Mouse (Mus musculus) embryonic facial prominence, embryonic 10.5 days (tissue): ENCODE measurements around the gene Pmpcb. TPM values are rescaled to one million over a fixed set of nuclear protein-coding genes. Genes with fewer than 3 reads are reported as not detected.
"Not testable (repeated sequence)": the region's sequence is repeated elsewhere in the genome, so short reads cannot be mapped to it uniquely, and the experiment has no call there.

Source experiments
- DNase-seq: peaks from one replicate; pipeline ENCODE4 v3.0.0-alpha.2; 2017; ENCODE audit warnings: low spot score
- H3K27ac ChIP-seq: fragments of 300-500 bp; sonication (generic); replicated peaks from 2 replicates; pipeline ENCODE4 v1.5.1; 2016; ENCODE audit warnings: mild to moderate bottlenecking
- H3K27me3 ChIP-seq: fragments of 300-500 bp; sonication (generic); replicated peaks from 2 replicates; pipeline ENCODE4 v1.6.1; 2016; ENCODE audit warnings: low read depth, mild to moderate bottlenecking; ENCODE audit not compliant: poor library complexity, severe bottlenecking
- H3K36me3 ChIP-seq: fragments of 300-500 bp; sonication (generic); replicated peaks from 2 replicates; pipeline ENCODE4 v1.6.1; 2016; ENCODE audit warnings: mild to moderate bottlenecking, moderate library complexity
- H3K4me1 ChIP-seq: fragments of 300-500 bp; sonication (generic); 2 replicates; pipeline ENCODE4 v1.6.1; 2016
- H3K4me3 ChIP-seq: fragments of 300-500 bp; sonication (generic); 2 replicates; pipeline ENCODE4 v1.5.1; 2016; ENCODE audit warnings: mild to moderate bottlenecking, moderate library complexity
- H3K9me3 ChIP-seq: fragments of 300-500 bp; sonication (generic); 2 replicates; pipeline ENCODE4 v1.6.1; 2016; ENCODE audit warnings: mild to moderate bottlenecking
- WGBS: fragments of 180-500 bp; shearing (Covaris S2); methylation state at CpG from one replicate; pipeline ENCODE4 v1.1.7; 2016; 5-methylcytosine and 5-hydroxymethylcytosine counted together
- polyA plus RNA-seq: library from polyadenylated mRNA; unstranded; fragments of >200 nt; fragmentation: Nextera tagmentation; extraction: Ambion mirVana; gene quantifications from 2 replicates; pipeline ENCODE4 v1.2.1, GENCODE M21; 2016

Pmpcb gene
- 78.0 and 84.7 TPM in 2 replicates for polyA plus RNA-seq

- under 1% methylated on average over 42 of the region's 42 CpGs for WGBS
- Histone ChIP-seq H3K27ac (peak within 1 kb of the TSS; percentile 97), H3K9me3 (no peaks in the 10 kb centered on the region), H3K4me3 (peak within 1 kb of the TSS; percentile 96), H3K27me3 (no peaks in the 10 kb centered on the region), H3K4me1 (peaks cover 22% of the 10 kb centered on the region), H3K36me3 (peaks cover 37% of the 10 kb centered on the region)
- peak; percentile 88 for DNase-seq
Measured at GRCm38 (mm10) chr5:21736956-21737585, at the start of gene Pmpcb. TSS of gene Pmpcb (plus strand) at chr5:21737141.

- Histone ChIP-seq H3K4me1 (no peaks in the 10 kb centered on the region), H3K4me3 (no peak overlapping the region), H3K27ac (no peak overlapping the region), H3K36me3 (peaks cover 10% of the 10 kb centered on the region; the same call in 1 of the 2 replicates), H3K9me3 (no peaks in the 10 kb centered on the region), H3K27me3 (no peaks in the 10 kb centered on the region)
- 91% methylated on average over 5 of the region's 5 CpGs for WGBS
- DNase-seq, result no peak
Measured at GRCm38 (mm10) chr5:21692230-21692629, 44.7 kb upstream of the Pmpcb start.

GRCm38 (mm10) chr5:21693372-21693870, 43.5 kb upstream of the Pmpcb start:
- 83% methylated on average over 3 of the region's 3 CpGs for WGBS
- DNase-seq, result no peak
- no peak overlapping the region for H3K27ac ChIP-seq
- no peaks in the 10 kb centered on the region for H3K9me3 ChIP-seq
- no peaks in the 10 kb centered on the region for H3K27me3 ChIP-seq
- H3K36me3 ChIP-seq, result peaks cover 10% of the 10 kb centered on the region; the same call in 1 of the 2 replicates
- no peak overlapping the region for H3K4me3 ChIP-seq
- H3K4me1 ChIP-seq, result no peaks in the 10 kb centered on the region

- Histone ChIP-seq H3K4me1 (no peaks in the 10 kb centered on the region), H3K36me3 (no peaks in the 10 kb centered on the region), H3K27me3 (no peaks in the 10 kb centered on the region), H3K4me3 (no peak overlapping the region), H3K27ac (no peak overlapping the region), H3K9me3 (no peaks in the 10 kb centered on the region)
- no peak for DNase-seq
- 89% methylated on average over 3 of the region's 3 CpGs for WGBS
Measured at GRCm38 (mm10) chr5:21694854-21695490, 42.0 kb upstream of the Pmpcb start.

GRCm38 (mm10) chr5:21699555-21699954, 37.4 kb upstream of the Pmpcb start:
- 90% methylated on average over 3 of the region's 3 CpGs for WGBS
- not testable (repeated sequence) for H3K4me1 ChIP-seq, H3K9me3 ChIP-seq, H3K27me3 ChIP-seq, H3K36me3 ChIP-seq, H3K4me3 ChIP-seq, H3K27ac ChIP-seq, DNase-seq

- Histone ChIP-seq H3K4me1 (no peaks in the 10 kb centered on the region), H3K36me3 (no peaks in the 10 kb centered on the region), H3K4me3 (peak overlapping the region; percentile 78), H3K27me3 (no peaks in the 10 kb centered on the region), H3K9me3 (no peaks in the 10 kb centered on the region), H3K27ac (peak overlapping the region; percentile 98)
- DNase-seq, result no peak
- 16% methylated on average over 10 of the region's 10 CpGs for WGBS
Measured at GRCm38 (mm10) chr5:21700272-21700821, 36.6 kb upstream of the Pmpcb start.

GRCm38 (mm10) chr5:21700934-21701333, 36.0 kb upstream of the Pmpcb start:
- Histone ChIP-seq H3K36me3 (no peaks in the 10 kb centered on the region), H3K4me3 (peak overlapping the region; percentile 78), H3K27me3 (no peaks in the 10 kb centered on the region), H3K4me1 (no peaks in the 10 kb centered on the region), H3K9me3 (no peaks in the 10 kb centered on the region), H3K27ac (peak overlapping the region; percentile 98)
- WGBS, result under 1% methylated on average over 22 of the region's 22 CpGs
- no peak for DNase-seq

GRCm38 (mm10) chr5:21701351-21702008, 35.5 kb upstream of the Pmpcb start, which contains the start of gene Napepld:
TSS of gene Napepld (minus strand) at chr5:21701396.
- H3K4me1 ChIP-seq, result no peaks in the 10 kb centered on the region
- H3K9me3 ChIP-seq, result no peaks in the 10 kb centered on the region
- H3K36me3 ChIP-seq, result no peaks in the 10 kb centered on the region
- H3K27me3 ChIP-seq, result no peaks in the 10 kb centered on the region
- WGBS, result under 1% methylated on average over 59 of the region's 59 CpGs
- DNase-seq, result peak; percentile 99
- H3K4me3 ChIP-seq, result peak within 1 kb of the TSS; percentile 78
- peak within 1 kb of the TSS; percentile 98 for H3K27ac ChIP-seq

GRCm38 (mm10) chr5:21702009-21702364, 35.0 kb upstream of the Pmpcb start:
- H3K4me1 ChIP-seq, result no peaks in the 10 kb centered on the region
- no peaks in the 10 kb centered on the region for H3K9me3 ChIP-seq
- DNase-seq, result no peak
- H3K27ac ChIP-seq, result peak overlapping the region; percentile 98
- no peaks in the 10 kb centered on the region for H3K27me3 ChIP-seq
- WGBS, result 63% methylated on average over 2 of the region's 2 CpGs
- H3K4me3 ChIP-seq, result peak overlapping the region; percentile 78
- no peaks in the 10 kb centered on the region for H3K36me3 ChIP-seq

GRCm38 (mm10) chr5:21702873-21703475, 34.0 kb upstream of the Pmpcb start:
- Histone ChIP-seq H3K4me3 (no peak overlapping the region), H3K27ac (no peak overlapping the region), H3K27me3 (no peaks in the 10 kb centered on the region), H3K9me3 (no peaks in the 10 kb centered on the region), H3K4me1 (no peaks in the 10 kb centered on the region), H3K36me3 (no peaks in the 10 kb centered on the region)
- DNase-seq, result no peak
- WGBS, result 82% methylated on average over 6 of the region's 6 CpGs

- Histone ChIP-seq H3K4me1 (no peaks in the 10 kb centered on the region), H3K4me3 (no peak overlapping the region), H3K27ac (no peak overlapping the region), H3K36me3 (no peaks in the 10 kb centered on the region), H3K9me3 (0 out of 2 replicates have a peak, but pooled peaks cover 3% of the 10 kb centered on the region), H3K27me3 (no peaks in the 10 kb centered on the region)
- 74% methylated on average over 3 of the region's 3 CpGs for WGBS
- no peak for DNase-seq
Measured at GRCm38 (mm10) chr5:21703708-21704107, 33.2 kb upstream of the Pmpcb start.

GRCm38 (mm10) chr5:21706546-21706945, 30.4 kb upstream of the Pmpcb start:
- 0 out of 2 replicates have a peak, but pooled peaks cover 4% of the 10 kb centered on the region for H3K9me3 ChIP-seq
- H3K27me3 ChIP-seq, result no peaks in the 10 kb centered on the region
- H3K36me3 ChIP-seq, result no peaks in the 10 kb centered on the region
- H3K4me1 ChIP-seq, result no peaks in the 10 kb centered on the region
- WGBS, result 96% methylated on average over 4 of the region's 4 CpGs
- no peak overlapping the region for H3K27ac ChIP-seq
- H3K4me3 ChIP-seq, result no peak overlapping the region
- DNase-seq, result no peak
